Mouse (Mus musculus) midbrain, embryonic 15.5 days (tissue): ENCODE data around the gene Inppl1. TPM values are rescaled to one million over a fixed set of nuclear protein-coding genes. Genes with fewer than 3 reads are reported as not detected.

Source experiments
- ATAC-seq: fragments of 200-750 bp; cut with Nextera tagmentation; replicated peaks from 2 replicates; pipeline ENCODE4 v1.8.0; 2017; ENCODE audit warnings: moderate TSS enrichment
- H3K27ac ChIP-seq: fragments of 300-500 bp; sonication (generic); 2 replicates; pipeline ENCODE4 v1.5.1; 2015; ENCODE audit warnings: mild to moderate bottlenecking, inconsistent platforms
- H3K27me3 ChIP-seq: fragments of 300-500 bp; sonication (generic); replicated peaks from 2 replicates; pipeline ENCODE4 v1.6.1; 2015; ENCODE audit warnings: inconsistent platforms
- H3K36me3 ChIP-seq: fragments of 300-500 bp; sonication (generic); replicated peaks from 2 replicates; pipeline ENCODE4 v1.6.1; 2015; ENCODE audit warnings: inconsistent platforms
- H3K4me1 ChIP-seq: fragments of 300-500 bp; sonication (generic); 2 replicates; pipeline ENCODE4 v1.6.1; 2015; ENCODE audit warnings: inconsistent platforms
- H3K4me2 ChIP-seq: fragments of 300-500 bp; sonication (generic); 2 replicates; pipeline ENCODE4 v1.6.1; 2015; ENCODE audit warnings: inconsistent platforms, mild to moderate bottlenecking, moderate library complexity
- H3K4me3 ChIP-seq: fragments of 300-500 bp; sonication (generic); 2 replicates; pipeline ENCODE4 v1.5.1; 2015; ENCODE audit warnings: mild to moderate bottlenecking, inconsistent platforms
- H3K9ac ChIP-seq: fragments of 300-500 bp; sonication (generic); 2 replicates; pipeline ENCODE4 v1.6.1; 2015; ENCODE audit warnings: mild to moderate bottlenecking, inconsistent platforms
- H3K9me3 ChIP-seq: fragments of 300-500 bp; sonication (generic); 2 replicates; pipeline ENCODE4 v1.6.1; 2016; ENCODE audit warnings: inconsistent platforms
- WGBS: fragments of 180-500 bp; shearing (Covaris S2); methylation state at CpG from one replicate; pipeline ENCODE4 v1.1.7; 2015; ENCODE audit warnings: mixed read lengths; 5-methylcytosine and 5-hydroxymethylcytosine counted together
- microRNA-seq: library from miRNA; unstranded; fragments of <30 nt; microRNA quantifications from one replicate; pipeline ENCODE4, GENCODE M21; 2016
- polyA plus RNA-seq: library from polyadenylated mRNA; unstranded; fragments of >200 nt; fragmentation: Nextera tagmentation; extraction: Ambion mirVana; gene quantifications from 2 replicates; pipeline ENCODE4 v1.2.1, GENCODE M21; 2015

The Inppl1 gene
- polyA plus RNA-seq, 1 experiment from 2014 or later = 14.9 TPM

GRCm38 (mm10) chr7:101821571-101822501 lies 16.2 kb downstream of the Inppl1 start:
- Histone ChIP-seq H3K4me3 (peak overlapping the region; percentile 35), H3K27me3 (peaks cover 65% of the 10 kb centered on the region), H3K4me2 (peak overlapping the region; percentile 60), H3K36me3 (no peaks in the 10 kb centered on the region), H3K9ac (0 out of 2 replicates have a peak overlapping the region, but pooled peaks have one; percentile 13), H3K4me1 (peaks cover 35% of the 10 kb centered on the region), H3K27ac (no peak overlapping the region), H3K9me3 (no peaks in the 10 kb centered on the region)
- under 1% methylated on average over 67 of the region's 71 CpGs for WGBS
- ATAC-seq = peak; percentile 59

- H3K27me3 ChIP-seq = peaks cover 71% of the 10 kb centered on the region
- H3K27ac ChIP-seq = no peak overlapping the region
- 3% methylated on average over 35 of the region's 35 CpGs for WGBS
- peak overlapping the region; percentile 60 for H3K4me2 ChIP-seq
- H3K9ac ChIP-seq = no peak overlapping the region; the same call in 1 of the 2 replicates
- peak overlapping the region; percentile 34 for H3K4me3 ChIP-seq
- H3K36me3 ChIP-seq = no peaks in the 10 kb centered on the region
- H3K4me1 ChIP-seq = peaks cover 35% of the 10 kb centered on the region
- H3K9me3 ChIP-seq = no peaks in the 10 kb centered on the region
- ATAC-seq = no peak
Measured at GRCm38 (mm10) chr7:101820295-101821030, 17.6 kb downstream of the Inppl1 start.

GRCm38 (mm10) chr7:101817861-101818401 lies 20.1 kb downstream of the Inppl1 start, which contains the start of gene Phox2a:
Gene Phox2a, plus strand, starts transcription at chr7:101818313.
- Histone ChIP-seq H3K36me3 (no peaks in the 10 kb centered on the region), H3K4me1 (peaks cover 31% of the 10 kb centered on the region), H3K9me3 (no peaks in the 10 kb centered on the region), H3K27ac (no peak within 1 kb of the TSS), H3K9ac (no peak within 1 kb of the TSS), H3K4me3 (peak within 1 kb of the TSS; percentile 21), H3K4me2 (peak within 1 kb of the TSS; percentile 41), H3K27me3 (peaks cover 65% of the 10 kb centered on the region)
- whole genome bisulfite sequencing = under 1% methylated on average over 44 of the region's 45 CpGs
- ATAC-seq = 0 out of 2 replicates have a peak, but pooled peaks have one; percentile 15

- ATAC-seq = no peak
- H3K4me3 ChIP-seq = no peak overlapping the region
- H3K9me3 ChIP-seq = no peaks in the 10 kb centered on the region
- no peaks in the 10 kb centered on the region for H3K36me3 ChIP-seq
- H3K27me3 ChIP-seq = no peaks in the 10 kb centered on the region
- H3K27ac ChIP-seq = no peak overlapping the region
- no peak overlapping the region for H3K4me2 ChIP-seq
- peaks cover 13% of the 10 kb centered on the region for H3K4me1 ChIP-seq
- 79% methylated on average over 1 of the region's 1 CpGs for WGBS
- no peak overlapping the region for H3K9ac ChIP-seq
Measured at GRCm38 (mm10) chr7:101777053-101777452, 61.0 kb downstream of the Inppl1 start.

- H3K4me1 ChIP-seq = peaks cover 16% of the 10 kb centered on the region
- H3K9me3 ChIP-seq = no peaks in the 10 kb centered on the region
- 19% methylated on average over 8 of the region's 8 CpGs for WGBS
- no peaks in the 10 kb centered on the region for H3K36me3 ChIP-seq
- no peak overlapping the region for H3K4me3 ChIP-seq
- H3K27me3 ChIP-seq = no peaks in the 10 kb centered on the region
- no peak overlapping the region for H3K9ac ChIP-seq
- ATAC-seq = peak; percentile 69
- H3K4me2 ChIP-seq = peak overlapping the region; percentile 18; the same call in 1 of the 2 replicates
- H3K27ac ChIP-seq = no peak overlapping the region
Measured at GRCm38 (mm10) chr7:101772687-101773086, 65.3 kb downstream of the Inppl1 start.

Small RNA genes lying within 50 kb of the gene (microRNA-seq; reads per million reads assigned to microRNA genes)
- gene Gm22655 = not detected

Other genes with a start within 250 kb of the Inppl1 start
- gene Clpb, start 174.6 kb downstream of the Inppl1 start, polyA plus RNA-seq = 40.6 and 50.1 TPM in 2 replicates
- gene Phox2a, start 19.9 kb downstream of the Inppl1 start, polyA plus RNA-seq = 0.10 and 0.55 TPM in 2 replicates
- 2.3 and 2.8 TPM in 2 replicates for gene Folr2, start 19.0 kb upstream of the Inppl1 start, polyA plus RNA-seq
- gene Anapc15, start 25.5 kb upstream of the Inppl1 start, polyA plus RNA-seq = 76.9 and 78.1 TPM in 2 replicates
- gene Folr1, start 32.6 kb upstream of the Inppl1 start, polyA plus RNA-seq = 17.4 and 18.8 TPM in 2 replicates
- 154 and 164 TPM in 2 replicates for gene Lamtor1, start 67.7 kb upstream of the Inppl1 start, polyA plus RNA-seq
- 0.29 and 0.54 TPM in 2 replicates for gene Tomt, start 68.1 kb upstream of the Inppl1 start, polyA plus RNA-seq
- 9.1 and 11.4 TPM in 2 replicates for gene Lrrc51, start 95.7 kb upstream of the Inppl1 start, polyA plus RNA-seq
- 50.9 and 53.1 TPM in 2 replicates for gene Numa1, start 95.9 kb upstream of the Inppl1 start, polyA plus RNA-seq
- gene Il18bp, start 180.5 kb upstream of the Inppl1 start, polyA plus RNA-seq = 4.6 and 6.3 TPM in 2 replicates
- gene Rnf121, start 227.2 kb upstream of the Inppl1 start, polyA plus RNA-seq = 33.7 and 34.2 TPM in 2 replicates
- gene Xndc1, start 227.3 kb upstream of the Inppl1 start, polyA plus RNA-seq = 29.6 and 29.8 TPM in 2 replicates
- 1.00 and 1.3 TPM in 2 replicates for gene Xntrpc, start 227.5 kb upstream of the Inppl1 start, polyA plus RNA-seq
- gene Trpc2, start 244.9 kb upstream of the Inppl1 start, polyA plus RNA-seq = not detected in 2 replicates